Mouse (Mus musculus): ENCODE results near the gene Zfp82.

The Zfp82 gene

DNA sequence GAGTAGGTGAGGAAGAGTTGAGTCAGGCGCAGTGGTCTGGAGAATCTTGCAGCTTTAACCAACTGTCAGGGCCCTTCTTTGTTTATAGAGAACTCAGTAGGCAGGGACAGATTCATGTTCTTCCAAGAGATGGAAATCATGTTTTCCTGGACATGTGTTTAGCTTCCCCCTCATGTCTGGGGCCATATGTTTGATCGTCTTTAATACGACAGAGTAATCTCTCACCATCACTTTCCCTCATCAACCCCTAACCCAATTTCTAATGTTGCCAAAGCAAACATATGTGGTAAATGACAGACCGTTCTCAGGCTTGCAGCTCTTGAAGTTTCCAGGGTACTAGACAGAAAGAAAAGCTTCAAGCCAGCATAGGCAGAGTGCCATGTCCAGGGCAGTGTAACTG is 24.6 kb downstream of the Zfp82 start:
- DNase-seq (ENCODE audit: low spot score) = no peak

DNA sequence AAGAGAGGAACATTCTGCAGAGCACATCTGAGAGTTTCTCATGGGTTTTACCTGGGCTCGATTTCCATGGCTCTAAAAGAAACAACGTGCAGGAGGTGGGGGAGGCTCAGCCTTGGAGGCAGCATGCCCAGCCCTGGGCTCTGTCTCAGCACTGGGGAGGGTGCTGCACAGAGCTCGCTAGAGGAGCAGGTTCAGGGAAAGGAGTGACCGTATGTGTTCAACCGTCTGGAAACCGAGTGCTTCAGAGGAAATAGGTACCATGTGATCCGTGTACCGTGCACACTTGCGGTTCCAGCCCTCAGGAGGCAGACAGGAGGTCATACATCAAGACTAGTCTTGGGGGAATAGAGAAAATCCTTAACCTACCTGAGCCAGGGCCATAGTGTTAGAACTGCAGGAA is 28.3 kb downstream of the Zfp82 start:
- DNase-seq (ENCODE audit: low spot score) = no peak

DNA sequence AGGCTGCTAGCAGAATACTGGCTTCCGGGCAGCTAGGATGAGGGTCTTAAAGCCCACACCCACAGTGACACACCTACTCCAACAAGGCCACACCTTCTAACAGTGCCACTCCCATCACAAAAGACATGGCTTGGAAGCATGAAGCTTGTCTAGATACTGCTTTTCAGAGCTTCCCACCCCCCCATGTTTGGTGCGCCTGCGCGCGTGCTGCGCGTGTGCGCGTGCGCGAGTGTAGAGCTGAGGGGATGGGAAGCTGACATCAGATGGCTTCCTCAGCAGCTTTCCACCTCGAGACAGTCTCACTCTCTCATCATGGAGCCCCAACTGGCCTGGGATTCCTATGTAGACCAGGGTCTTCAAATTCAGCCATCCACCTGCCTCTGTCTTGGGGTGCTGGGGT is 38.4 kb downstream of the Zfp82 start:
- no peak for DNase-seq (ENCODE audit: low spot score)

DNA sequence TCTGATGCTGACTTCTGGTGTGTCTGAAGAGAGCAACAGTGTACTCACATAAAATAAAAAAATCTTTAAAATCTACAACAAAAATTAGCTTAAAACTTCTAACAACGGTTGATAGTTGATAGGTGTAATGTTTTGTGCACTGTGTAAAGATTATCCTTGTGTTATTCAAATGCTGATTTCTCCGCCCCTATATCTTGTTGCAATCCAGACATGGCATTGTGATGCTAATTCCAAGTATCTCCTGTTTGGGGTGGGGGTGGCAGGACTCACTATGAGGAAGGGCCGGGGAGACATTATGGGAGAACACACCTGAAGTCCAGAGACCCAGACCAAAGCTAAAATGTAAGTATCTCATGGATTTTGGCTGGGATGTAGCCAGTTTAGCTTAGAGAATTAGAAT is 41.3 kb downstream of the Zfp82 start:
- DNase-seq (ENCODE audit: low spot score) = no peak

DNA sequence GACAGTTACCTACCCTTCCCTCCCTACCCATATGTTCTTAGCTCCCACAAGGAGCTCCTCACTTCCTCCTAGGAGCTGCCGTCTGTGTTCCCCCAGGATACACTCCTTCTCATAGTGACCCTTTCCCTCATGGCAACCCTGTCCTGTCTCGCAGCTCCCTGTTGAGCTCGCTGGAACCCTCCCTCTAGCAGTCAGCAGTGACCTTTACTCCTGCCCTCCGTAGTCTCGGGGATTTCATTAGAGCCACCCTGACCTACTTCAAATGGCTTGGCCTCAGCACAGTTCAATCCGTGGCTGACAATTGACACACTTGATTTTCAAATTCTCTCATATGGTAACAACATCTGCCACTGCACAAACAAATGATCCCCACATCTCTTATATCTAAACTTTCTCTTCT is 42.0 kb downstream of the Zfp82 start:
- no peak for DNase-seq (ENCODE audit: low spot score)

DNA sequence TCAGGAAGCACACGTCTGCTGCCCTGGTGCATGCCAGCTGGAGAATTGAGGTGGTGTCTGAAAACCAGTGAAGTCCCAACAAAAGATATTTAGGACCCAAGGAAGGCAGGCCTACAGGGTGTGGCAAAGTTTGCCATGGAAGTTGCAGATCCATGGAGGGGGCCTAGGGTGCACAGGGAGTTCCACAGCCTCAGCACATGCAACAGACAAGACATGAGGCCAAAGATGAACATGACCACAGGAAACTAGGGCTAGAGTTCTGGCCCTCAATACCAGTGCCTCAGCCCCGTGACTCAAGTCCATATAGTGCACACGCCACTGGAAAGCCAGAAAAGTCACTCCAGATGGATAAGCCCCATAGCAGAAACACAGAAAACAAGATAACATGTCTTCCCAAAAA is 44.1 kb downstream of the Zfp82 start:
- DNase-seq (ENCODE audit: low spot score) = no peak

DNA sequence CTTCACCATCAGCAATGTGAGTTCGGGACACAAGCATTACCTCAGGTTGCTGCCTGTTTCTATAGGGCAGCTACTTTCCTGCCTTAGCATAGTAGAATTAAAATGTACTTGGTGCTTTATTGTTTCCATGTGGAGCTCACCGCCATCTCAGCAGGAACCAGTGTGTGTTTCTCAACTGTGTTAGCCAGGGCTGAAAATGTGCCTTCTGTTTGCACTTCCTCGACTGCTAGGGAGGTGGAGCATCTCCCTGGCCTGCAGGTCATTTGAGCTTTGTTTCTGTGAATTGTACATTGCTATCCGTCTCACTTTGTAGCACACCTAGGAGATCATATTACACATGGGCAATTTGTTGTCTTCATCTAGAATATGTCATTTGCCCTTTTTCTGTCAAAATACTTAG is 45.4 kb downstream of the Zfp82 start:
- DNase-seq (ENCODE audit: low spot score) = no peak

DNA sequence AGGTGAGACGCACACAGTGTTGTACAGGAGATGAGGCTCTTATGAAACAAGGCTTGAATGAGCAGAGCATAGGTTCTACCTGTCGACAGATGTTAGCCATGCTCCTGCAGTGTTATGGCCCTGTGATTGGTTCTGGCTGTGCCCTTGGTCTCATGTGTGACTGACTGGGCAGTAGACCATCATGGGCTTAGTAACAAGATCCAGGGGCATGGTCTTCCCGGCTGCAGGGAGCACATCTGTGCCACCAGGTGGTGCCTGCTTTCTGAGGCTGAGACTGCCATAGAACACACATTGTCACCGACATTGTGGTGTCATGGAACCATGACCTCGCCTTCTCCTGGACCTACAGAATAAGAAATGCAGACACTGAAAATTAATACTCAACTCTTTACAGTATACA is 47.3 kb downstream of the Zfp82 start:
- no peak for DNase-seq (ENCODE audit: low spot score)

DNA sequence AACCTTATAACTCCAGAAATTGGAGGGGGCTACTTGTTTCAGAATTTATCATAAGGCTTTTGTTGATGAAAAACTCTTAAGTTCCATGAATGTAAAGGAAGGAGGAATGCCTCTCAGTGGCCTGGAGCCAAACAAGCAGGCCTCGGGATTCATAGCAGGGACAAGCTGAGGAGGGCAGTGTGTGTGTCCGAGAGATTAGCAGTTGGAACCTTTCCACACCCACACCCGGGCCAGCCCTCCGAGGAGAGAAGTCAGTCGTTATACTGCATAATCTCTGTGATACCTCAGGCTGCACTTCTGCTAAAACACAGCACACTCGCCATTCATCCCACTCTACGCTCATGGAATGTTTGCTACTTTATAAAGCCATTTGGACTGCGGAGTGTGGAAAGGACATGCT is 48.9 kb downstream of the Zfp82 start:
- DNase-seq (ENCODE audit: low spot score) = no peak

DNA sequence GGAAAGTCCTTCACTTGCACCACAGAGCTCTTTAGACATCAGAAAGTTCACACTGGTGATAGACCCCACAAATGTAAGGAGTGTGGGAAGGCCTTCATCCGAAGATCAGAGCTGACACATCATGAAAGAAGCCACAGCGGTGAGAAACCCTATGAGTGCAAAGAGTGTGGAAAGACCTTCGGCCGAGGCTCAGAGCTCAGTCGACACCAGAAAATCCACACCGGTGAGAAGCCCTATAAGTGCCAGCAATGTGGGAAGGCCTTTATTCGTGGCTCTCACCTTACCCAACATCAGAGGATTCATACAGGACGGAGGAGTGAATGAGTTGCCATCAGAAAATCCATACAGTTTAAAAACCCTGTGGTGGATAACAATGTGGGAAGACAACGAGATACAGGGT is 49.4 kb downstream of the Zfp82 start:
- DNase-seq (ENCODE audit: low spot score) = no peak

DNA sequence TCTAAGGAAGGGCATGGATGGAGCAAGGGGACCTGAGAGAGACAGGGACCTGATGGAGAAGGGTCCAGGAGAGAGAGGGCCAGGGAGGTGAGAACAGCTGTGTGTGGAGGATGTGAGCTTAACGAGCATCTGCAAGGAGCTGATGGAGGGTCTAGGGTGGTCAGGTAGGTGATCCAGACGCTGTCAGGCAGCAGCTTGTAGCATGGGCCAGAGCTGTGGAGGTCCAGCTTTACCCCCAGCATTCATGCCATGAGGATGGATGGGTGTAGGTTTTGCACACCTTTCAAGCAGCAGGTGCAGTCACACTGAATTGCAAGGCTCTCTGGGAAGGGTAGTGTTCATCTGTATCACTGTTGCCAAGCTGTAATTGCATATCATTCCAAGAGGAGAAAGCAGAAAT is 53.2 kb downstream of the Zfp82 start:
- no peak for DNase-seq (ENCODE audit: low spot score)

DNA sequence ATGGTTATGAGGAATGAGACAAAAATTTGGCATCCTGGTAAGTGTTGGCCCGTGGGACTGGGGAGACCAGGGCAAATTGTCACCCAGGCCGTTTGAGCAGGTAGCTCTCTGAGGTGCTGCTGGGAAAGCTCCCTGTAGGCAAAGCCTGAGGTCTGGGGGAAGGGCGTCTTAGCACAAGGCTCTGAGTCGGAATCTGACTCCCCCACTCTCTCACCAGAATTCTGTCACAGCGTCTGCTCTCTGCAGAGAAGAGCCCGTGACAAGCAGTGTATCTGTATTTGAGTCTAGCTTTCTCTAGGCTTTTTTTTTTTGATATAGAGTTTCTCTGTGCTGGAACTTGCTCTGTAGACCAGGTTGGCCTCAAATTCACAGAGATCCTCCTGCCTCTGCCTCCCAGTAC is 55.5 kb downstream of the Zfp82 start:
- no peak for DNase-seq (ENCODE audit: low spot score)

DNA sequence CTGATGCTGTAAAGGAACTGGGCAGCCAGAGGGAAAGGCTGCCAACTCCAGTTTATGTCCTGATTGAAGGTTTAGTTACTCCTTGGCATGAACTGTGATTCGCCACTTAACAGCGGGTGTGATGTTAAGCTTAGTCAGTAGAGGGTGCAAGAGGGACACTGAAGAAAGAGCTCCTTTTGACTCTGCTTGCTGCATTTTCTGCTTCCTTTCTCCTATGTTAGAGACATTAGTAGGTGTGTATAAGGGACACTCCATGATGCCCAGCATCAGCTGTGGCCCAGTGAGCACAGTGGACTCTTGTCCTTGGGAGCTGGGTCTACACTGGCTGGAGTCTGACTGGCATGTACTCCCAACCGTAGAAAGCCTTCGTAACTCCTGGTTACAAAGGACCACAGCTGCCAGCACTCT is 59.7 kb downstream of the Zfp82 start:
- DNase-seq (ENCODE audit: low spot score) = peak; percentile 58

DNA sequence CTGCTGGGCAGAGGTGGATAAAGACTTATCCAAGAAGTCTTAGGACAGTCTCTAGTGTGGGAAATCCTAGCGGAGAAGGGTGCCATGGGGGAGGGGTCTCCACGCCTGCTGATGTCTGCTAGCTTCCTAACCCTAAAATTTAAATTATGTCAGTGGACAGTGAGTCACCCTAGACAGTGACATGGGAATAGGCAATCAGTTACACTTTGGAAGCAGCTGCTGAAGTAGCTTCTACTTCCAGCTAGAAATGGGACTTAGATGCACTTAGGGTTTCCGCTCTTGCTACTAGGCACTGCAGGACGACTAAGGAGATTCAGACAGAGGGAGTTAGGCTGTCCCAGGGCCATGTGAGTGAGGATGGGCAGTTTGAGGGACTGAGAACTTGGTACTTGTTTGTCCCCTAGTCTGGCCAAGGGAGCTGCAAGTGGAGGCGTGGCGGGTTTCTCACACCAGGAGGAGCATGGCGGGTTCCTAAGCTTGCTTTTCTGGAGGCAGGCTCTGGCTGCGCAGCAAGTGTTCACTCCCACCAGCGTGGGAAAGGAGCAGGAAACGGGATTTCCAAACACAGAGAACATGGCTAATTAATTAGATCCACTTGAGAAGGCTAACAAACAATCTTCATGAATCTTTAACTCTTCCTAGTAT is 62.0 kb downstream of the Zfp82 start:
- DNase-seq (ENCODE audit: low spot score) = peak; percentile 14

DNA sequence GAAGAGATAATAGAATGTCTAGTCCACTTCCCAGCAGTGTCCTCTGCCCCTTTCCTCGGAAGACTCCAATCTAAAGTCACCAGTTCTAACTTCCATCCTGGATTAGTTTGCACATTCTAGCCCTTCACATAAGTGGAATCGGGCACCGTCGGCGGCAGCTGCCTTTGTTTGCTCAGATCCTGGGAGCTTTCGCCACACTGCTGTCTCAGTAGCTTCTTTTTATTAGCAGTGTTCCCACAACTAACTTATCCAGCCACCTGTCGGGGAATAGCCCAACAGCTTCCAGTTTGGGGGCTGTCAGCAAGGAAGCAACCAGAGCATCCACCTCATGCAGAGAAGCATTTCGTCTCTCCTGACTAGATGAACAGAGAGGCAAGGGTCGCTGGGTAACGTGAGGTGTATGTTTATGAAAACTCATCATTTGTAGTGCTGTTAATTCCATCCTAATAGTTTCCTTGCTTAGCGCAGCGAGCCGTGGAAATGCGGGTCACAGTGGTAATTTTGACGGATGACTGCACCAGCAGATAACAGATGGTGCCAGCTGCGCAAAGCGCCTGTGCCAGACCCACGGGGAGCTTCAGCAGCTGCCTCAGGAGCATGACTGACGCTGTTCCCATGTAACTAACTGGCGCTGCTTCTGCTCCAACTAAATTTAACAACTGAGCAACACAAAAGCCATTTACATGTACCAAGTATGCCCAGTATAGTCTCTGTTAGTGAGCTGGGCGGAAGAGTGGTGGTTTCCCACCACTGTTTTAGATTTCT is 63.2 kb downstream of the Zfp82 start:
- no peak for DNase-seq (ENCODE audit: low spot score)

DNA sequence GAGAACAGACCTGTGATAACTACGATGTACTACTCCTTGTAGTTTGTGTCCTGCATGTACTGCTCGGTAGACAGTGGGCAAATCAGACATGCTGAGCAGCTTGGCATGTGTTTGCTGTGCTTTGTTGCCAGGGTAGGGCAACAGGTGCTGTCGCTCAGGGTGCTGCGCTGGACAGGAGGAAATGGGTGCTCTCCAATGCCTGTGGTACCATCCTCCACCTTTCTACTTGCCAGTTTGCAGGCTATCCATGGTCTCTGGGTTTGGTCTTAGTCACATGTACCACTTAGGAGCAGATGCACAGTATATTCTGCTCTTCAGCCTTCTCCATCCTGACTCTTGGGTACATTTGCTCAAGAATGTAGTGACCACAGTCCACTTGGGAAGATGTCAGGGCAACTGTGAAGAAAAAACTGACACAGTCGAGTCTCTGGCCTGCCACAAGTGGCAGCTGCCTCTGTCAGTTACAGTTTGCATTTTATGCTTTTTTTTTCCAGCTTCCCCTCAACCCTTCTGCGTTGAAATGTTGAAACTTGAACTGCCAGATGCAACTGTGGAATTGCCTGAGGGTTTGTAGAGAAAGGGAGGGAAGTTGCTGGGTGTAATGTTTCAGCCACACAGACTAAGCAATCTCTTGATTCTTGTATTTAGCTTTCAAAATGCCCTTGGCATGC is 64.5 kb downstream of the Zfp82 start:
- no peak for DNase-seq (ENCODE audit: low spot score)

DNA sequence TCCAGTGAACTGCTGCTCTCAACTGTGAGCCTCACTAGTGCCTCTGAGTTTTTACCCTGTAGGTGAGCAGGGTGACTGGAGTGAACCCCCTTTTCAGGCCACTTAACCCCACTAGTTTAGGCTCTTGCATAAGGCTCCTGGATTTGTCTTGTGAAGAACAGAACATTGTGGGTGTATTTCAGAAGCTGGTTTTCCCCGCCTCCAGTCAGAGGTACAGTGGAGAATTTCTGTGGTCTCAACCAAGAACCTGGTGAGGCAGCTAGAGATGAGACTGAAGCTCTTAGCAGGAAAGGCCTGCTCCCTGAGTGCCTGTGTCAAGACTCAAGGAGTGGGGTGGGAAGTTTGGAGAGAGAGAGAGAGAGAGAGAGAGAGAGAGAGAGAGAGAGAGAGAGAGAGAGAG is 65.1 kb downstream of the Zfp82 start:
- DNase-seq (ENCODE audit: low spot score) = no peak
